Mouse (Mus musculus) midbrain, embryonic 14.5 days (tissue): ENCODE data around the gene Card19. TPM values are rescaled to one million over a fixed set of nuclear protein-coding genes. Genes with fewer than 3 reads are reported as not detected.

ENCODE experiments used
- ATAC-seq: fragments of 200-750 bp; cut with Nextera tagmentation; 2 replicates; pipeline ENCODE4 v1.8.0; 2017; ENCODE audit warnings: moderate number of reproducible peaks, moderate library complexity; ENCODE audit not compliant: low FRiP score, low TSS enrichment
- DNase-seq: peaks from one replicate; pipeline ENCODE4 v3.0.0-alpha.2; 2015
- H3K27ac ChIP-seq: fragments of 300-500 bp; sonication (generic); replicated peaks from 2 replicates; pipeline ENCODE4 v1.5.1; 2014; ENCODE audit warnings: mild to moderate bottlenecking, low read depth, low read length, moderate library complexity
- H3K27me3 ChIP-seq: fragments of 300-500 bp; sonication (generic); 2 replicates; pipeline ENCODE4 v1.6.1; 2014; ENCODE audit warnings: low read length, control low read depth, mixed read lengths; ENCODE audit not compliant: control insufficient read depth, insufficient read depth
- H3K36me3 ChIP-seq: fragments of 300-500 bp; sonication (generic); 2 replicates; pipeline ENCODE4 v1.6.1; 2014; ENCODE audit warnings: low read length, control low read depth; ENCODE audit not compliant: control insufficient read depth, insufficient read depth
- H3K4me1 ChIP-seq: fragments of 300-500 bp; sonication (generic); 2 replicates; pipeline ENCODE4 v1.6.1; 2014; ENCODE audit warnings: mild to moderate bottlenecking, antibody characterized with exemption, low read length, control low read depth; ENCODE audit not compliant: control insufficient read depth, insufficient read depth
- H3K4me2 ChIP-seq: fragments of 300-500 bp; sonication (generic); 2 replicates; pipeline ENCODE4 v1.6.1; 2014; ENCODE audit warnings: mild to moderate bottlenecking, low read length, moderate library complexity
- H3K4me3 ChIP-seq: fragments of 300-500 bp; sonication (generic); replicated peaks from 2 replicates; pipeline ENCODE4 v1.5.1; 2014; ENCODE audit warnings: low read depth, low read length
- H3K9ac ChIP-seq: fragments of 300-500 bp; sonication (generic); replicated peaks from 2 replicates; pipeline ENCODE4 v1.6.1; 2014; ENCODE audit warnings: mild to moderate bottlenecking, low read length, moderate library complexity
- H3K9me3 ChIP-seq: fragments of 300-500 bp; sonication (generic); 2 replicates; pipeline ENCODE4 v1.6.1; 2016; ENCODE audit warnings: low read length, control low read depth, mixed read lengths; ENCODE audit not compliant: control insufficient read depth
- WGBS: fragments of 180-500 bp; shearing (Covaris S2); extraction: QIAGEN DNeasy Blood & Tissue Kit; methylation state at CpG from one replicate; pipeline ENCODE4 v1.1.7; 2014; 5-methylcytosine and 5-hydroxymethylcytosine counted together
- polyA plus RNA-seq: library from polyadenylated mRNA; unstranded; fragments of >200 nt; fragmentation: Nextera tagmentation; extraction: Ambion mirVana; gene quantifications from 2 replicates; pipeline ENCODE4 v1.2.1, GENCODE M21; 2014

Card19 gene
- polyA plus RNA-seq, result 20.6 and 24.6 TPM in 2 replicates

- H3K36me3 ChIP-seq, result no peaks in the 10 kb centered on the region
- peak within 1 kb of the TSS; percentile 73 for H3K4me3 ChIP-seq
- H3K27ac ChIP-seq, result no peak within 1 kb of the TSS
- no peaks in the 10 kb centered on the region for H3K9me3 ChIP-seq
- peak within 1 kb of the TSS; percentile 52 for H3K9ac ChIP-seq
- under 1% methylated on average over 74 of the region's 78 CpGs for WGBS
- peaks cover 20% of the 10 kb centered on the region for H3K4me1 ChIP-seq
- peak; percentile 92 for DNase-seq
- peak within 1 kb of the TSS; percentile 93 for H3K4me2 ChIP-seq
- peak; percentile 88 for ATAC-seq
- peaks cover 12% of the 10 kb centered on the region; the same call in 1 of the 2 replicates for H3K27me3 ChIP-seq
Observed at GRCm38 (mm10) chr13:49215504-49216219, at the start of gene Card19. Card19 (minus strand) TSS chr13:49216037.

DNA sequence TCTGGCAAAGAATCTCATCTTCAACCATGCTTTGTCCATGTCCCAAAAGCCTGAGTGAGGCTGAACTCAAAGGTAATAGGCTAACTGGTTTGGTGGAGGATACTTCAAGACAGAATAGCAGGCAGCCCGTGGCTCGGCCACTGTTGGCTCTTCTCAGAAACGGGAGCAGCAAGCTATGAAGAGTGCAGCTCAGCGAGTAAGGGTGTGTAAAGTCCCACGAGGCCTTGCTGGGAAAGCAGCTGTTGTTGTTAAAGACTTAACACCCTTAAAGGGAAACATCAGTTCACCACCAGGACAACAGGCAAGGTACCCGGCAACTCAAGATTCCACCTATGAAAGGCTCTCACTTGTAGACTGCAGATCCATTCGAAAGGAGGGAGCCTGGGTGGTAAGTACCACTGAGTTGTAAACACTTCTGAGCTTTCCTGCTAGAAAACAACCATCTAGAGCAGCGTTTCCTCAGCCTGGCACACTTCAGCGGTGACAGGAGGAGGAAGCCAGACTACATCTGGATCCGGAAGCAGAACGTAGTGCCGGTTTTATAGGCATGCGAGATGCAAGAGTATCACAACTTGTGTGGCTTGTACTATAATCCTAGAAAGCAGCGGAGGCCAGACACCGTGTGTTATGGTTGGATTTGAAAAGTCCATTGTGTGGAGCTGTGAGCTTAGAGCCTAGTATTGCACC is 44.3 kb upstream of the Card19 start:
- Histone ChIP-seq H3K36me3 (no peaks in the 10 kb centered on the region), H3K9ac (no peak overlapping the region), H3K4me1 (no peaks in the 10 kb centered on the region), H3K27ac (no peak overlapping the region), H3K4me2 (no peak overlapping the region), H3K9me3 (no peaks in the 10 kb centered on the region), H3K27me3 (no peaks in the 10 kb centered on the region), H3K4me3 (no peak overlapping the region)
- no peak for DNase-seq
- WGBS, result 88% methylated on average over 15 of the region's 15 CpGs
- ATAC-seq, result no peak

- Histone ChIP-seq H3K9me3 (no peaks in the 10 kb centered on the region), H3K9ac (no peak overlapping the region), H3K27me3 (no peaks in the 10 kb centered on the region), H3K27ac (no peak overlapping the region), H3K4me1 (no peaks in the 10 kb centered on the region), H3K36me3 (no peaks in the 10 kb centered on the region), H3K4me3 (no peak overlapping the region), H3K4me2 (no peak overlapping the region)
- no peak for DNase-seq
- 88% methylated on average over 3 of the region's 3 CpGs for WGBS
- no peak for ATAC-seq
Observed at GRCm38 (mm10) chr13:49257819-49258313, 42.0 kb upstream of the Card19 start.

- no peak for ATAC-seq
- H3K36me3 ChIP-seq, result no peaks in the 10 kb centered on the region
- peaks cover 4% of the 10 kb centered on the region; the same call in 1 of the 2 replicates for H3K4me1 ChIP-seq
- no peak overlapping the region for H3K4me3 ChIP-seq
- peaks cover 9% of the 10 kb centered on the region; the same call in 1 of the 2 replicates for H3K27me3 ChIP-seq
- no peak overlapping the region for H3K9ac ChIP-seq
- no peaks in the 10 kb centered on the region for H3K9me3 ChIP-seq
- no peak overlapping the region for H3K27ac ChIP-seq
- DNase-seq, result no peak
- 88% methylated on average over 13 of the region's 13 CpGs for WGBS
- H3K4me2 ChIP-seq, result no peak overlapping the region
Observed at GRCm38 (mm10) chr13:49252746-49253145, 36.9 kb upstream of the Card19 start.

- DNase-seq (no peak), ATAC-seq (no peak)
- Histone ChIP-seq H3K27ac (no peak overlapping the region), H3K36me3 (no peaks in the 10 kb centered on the region), H3K9me3 (no peaks in the 10 kb centered on the region), H3K4me3 (no peak overlapping the region), H3K9ac (no peak overlapping the region), H3K4me1 (peaks cover 7% of the 10 kb centered on the region; the same call in 1 of the 2 replicates), H3K27me3 (peaks cover 15% of the 10 kb centered on the region), H3K4me2 (no peak overlapping the region)
- WGBS, result 64% methylated on average over 2 of the region's 2 CpGs
Observed at GRCm38 (mm10) chr13:49252113-49252512, 36.3 kb upstream of the Card19 start.

DNA sequence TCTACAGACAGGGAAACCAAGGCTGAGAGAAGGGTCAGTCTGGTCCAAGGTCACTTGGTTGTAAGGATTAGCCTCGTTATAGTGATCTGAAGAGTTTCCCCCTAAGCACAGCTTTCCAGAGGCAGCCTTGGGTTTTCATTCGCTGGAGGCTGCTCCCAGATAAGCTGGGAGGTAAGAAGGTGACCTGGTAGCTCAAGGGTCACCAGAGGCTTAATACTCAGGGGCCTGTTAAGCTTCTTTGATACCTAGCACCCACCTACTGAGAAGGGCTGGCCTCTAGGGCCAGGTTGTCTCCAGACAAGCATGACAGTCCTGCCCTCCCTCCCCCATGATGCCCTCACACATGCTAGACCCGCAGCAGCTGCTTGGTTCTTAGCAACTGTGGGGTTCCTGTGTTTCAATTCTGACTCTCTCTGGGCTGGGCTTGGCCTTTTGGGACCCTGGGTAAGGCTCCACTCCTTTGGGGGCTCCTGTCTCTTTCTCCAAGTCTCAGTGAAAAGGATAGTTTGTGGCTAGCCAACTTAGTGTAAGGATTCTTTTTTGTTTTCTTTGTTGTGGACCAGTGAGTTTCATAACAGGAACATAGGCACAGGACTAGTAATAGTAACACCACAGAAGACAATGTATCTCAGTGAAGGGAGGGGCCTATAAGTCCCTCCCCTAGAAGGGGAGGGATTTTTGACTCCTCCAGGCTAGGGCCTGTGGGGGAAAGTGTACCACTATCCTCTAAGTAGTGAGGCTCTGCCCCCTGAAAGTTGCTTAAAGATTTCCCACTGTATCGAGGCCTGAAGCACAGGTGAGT is 35.1 kb upstream of the Card19 start:
- DNase-seq, result no peak
- Histone ChIP-seq H3K4me1 (peaks cover 7% of the 10 kb centered on the region; the same call in 1 of the 2 replicates), H3K9me3 (no peaks in the 10 kb centered on the region), H3K4me3 (no peak overlapping the region), H3K4me2 (no peak overlapping the region), H3K9ac (no peak overlapping the region), H3K27me3 (peaks cover 27% of the 10 kb centered on the region), H3K36me3 (no peaks in the 10 kb centered on the region), H3K27ac (no peak overlapping the region)
- ATAC-seq, result no peak
- whole genome bisulfite sequencing, result 31% methylated on average over 4 of the region's 4 CpGs

DNA sequence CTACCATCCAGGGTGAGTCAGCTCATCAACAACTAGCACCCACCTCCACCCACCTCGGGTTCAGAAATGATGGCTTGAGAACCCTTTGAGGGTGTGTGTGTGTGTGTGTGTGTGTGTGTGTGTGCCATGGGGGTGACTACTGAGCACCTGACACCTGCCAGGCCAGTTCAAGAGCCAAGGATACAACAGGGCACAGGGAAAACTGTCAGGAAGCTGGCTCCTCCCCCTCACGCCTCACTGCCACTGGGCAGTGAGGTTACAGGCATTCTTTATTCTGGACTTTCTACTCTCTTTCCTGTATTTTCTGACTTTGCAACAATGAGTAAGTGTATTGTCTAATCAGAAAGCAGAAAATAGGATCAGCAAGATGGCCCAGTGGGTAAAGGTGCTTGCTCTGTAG is 33.8 kb upstream of the Card19 start:
- Histone ChIP-seq H3K4me1 (peaks cover 7% of the 10 kb centered on the region; the same call in 1 of the 2 replicates), H3K27ac (no peak overlapping the region), H3K27me3 (peaks cover 29% of the 10 kb centered on the region), H3K4me3 (no peak overlapping the region), H3K4me2 (no peak overlapping the region), H3K36me3 (no peaks in the 10 kb centered on the region), H3K9ac (no peak overlapping the region), H3K9me3 (no peaks in the 10 kb centered on the region)
- WGBS, result 59% methylated on average over 2 of the region's 2 CpGs
- DNase-seq, result no peak
- ATAC-seq, result no peak

GRCm38 (mm10) chr13:49248923-49249322 is 33.1 kb upstream of the Card19 start:
- Histone ChIP-seq H3K9ac (no peak overlapping the region), H3K4me2 (no peak overlapping the region), H3K27me3 (peaks cover 29% of the 10 kb centered on the region), H3K9me3 (no peaks in the 10 kb centered on the region), H3K4me3 (no peak overlapping the region), H3K27ac (no peak overlapping the region), H3K36me3 (no peaks in the 10 kb centered on the region), H3K4me1 (peaks cover 7% of the 10 kb centered on the region; the same call in 1 of the 2 replicates)
- no peak for DNase-seq
- 70% methylated on average over 3 of the region's 3 CpGs for WGBS
- no peak for ATAC-seq
